Mouse (Mus musculus) embryonic facial prominence, embryonic 13.5 days (tissue): ENCODE measurements at regions not wholly inside any gene's neighbourhood (a gene's known extent, or its start where the extent isn't known, plus 50 kb on each side); places are given as distances from the start of the nearest gene placed in this dataset.

ENCODE experiments used
- ATAC-seq: fragments of 200-750 bp; cut with Nextera tagmentation; 2 replicates; pipeline ENCODE4 v1.8.0; 2017; ENCODE audit warnings: low read depth; ENCODE audit not compliant: insufficient number of reproducible peaks, insufficient read depth, low FRiP score, low TSS enrichment
- H3K27ac ChIP-seq: fragments of 300-500 bp; sonication (generic); 2 replicates; pipeline ENCODE4 v1.5.1; 2015; ENCODE audit warnings: moderate library complexity, mild to moderate bottlenecking, inconsistent platforms
- H3K27me3 ChIP-seq: fragments of 300-500 bp; sonication (generic); 2 replicates; pipeline ENCODE4 v1.6.1; 2015; ENCODE audit warnings: mild to moderate bottlenecking, inconsistent platforms
- H3K36me3 ChIP-seq: fragments of 300-500 bp; sonication (generic); 2 replicates; pipeline ENCODE4 v1.6.1; 2015; ENCODE audit warnings: mild to moderate bottlenecking, inconsistent platforms
- H3K4me1 ChIP-seq: fragments of 300-500 bp; sonication (generic); 2 replicates; pipeline ENCODE4 v1.6.1; 2015; ENCODE audit warnings: inconsistent platforms
- H3K4me2 ChIP-seq: fragments of 300-500 bp; sonication (generic); 2 replicates; pipeline ENCODE4 v1.6.1; 2015; ENCODE audit warnings: moderate library complexity, mild to moderate bottlenecking, inconsistent platforms
- H3K4me3 ChIP-seq: fragments of 300-500 bp; sonication (generic); 2 replicates; pipeline ENCODE4 v1.5.1; 2015; ENCODE audit warnings: mild to moderate bottlenecking, inconsistent platforms
- H3K9ac ChIP-seq: fragments of 300-500 bp; sonication (generic); 2 replicates; pipeline ENCODE4 v1.6.1; 2015; ENCODE audit warnings: mild to moderate bottlenecking, inconsistent platforms
- H3K9me3 ChIP-seq: fragments of 300-500 bp; sonication (generic); 2 replicates; pipeline ENCODE4 v1.6.1; 2016; ENCODE audit warnings: inconsistent platforms
- WGBS: fragments of 180-500 bp; shearing (Covaris S2); methylation state at CpG from one replicate; pipeline ENCODE4 v1.1.7; 2015; ENCODE audit warnings: mixed read lengths; 5-methylcytosine and 5-hydroxymethylcytosine counted together

- 49% methylated on average over 3 of the region's 3 CpGs for WGBS
- H3K9ac ChIP-seq = no peak overlapping the region
- H3K4me1 ChIP-seq = no peaks in the 10 kb centered on the region
- no peak overlapping the region for H3K4me2 ChIP-seq
- no peaks in the 10 kb centered on the region for H3K36me3 ChIP-seq
- H3K27me3 ChIP-seq = no peaks in the 10 kb centered on the region
- H3K4me3 ChIP-seq = no peak overlapping the region
- no peak overlapping the region for H3K27ac ChIP-seq
- ATAC-seq = no peak
- H3K9me3 ChIP-seq = no peaks in the 10 kb centered on the region
Observed at GRCm38 (mm10) chr6:4407748-4408147, 96.9 kb upstream of the Col1a2 start.

- H3K4me3 ChIP-seq = no peak overlapping the region
- no peak for ATAC-seq
- peaks cover 6% of the 10 kb centered on the region for H3K4me1 ChIP-seq
- WGBS = 69% methylated on average over 3 of the region's 3 CpGs
- no peaks in the 10 kb centered on the region for H3K27me3 ChIP-seq
- no peak overlapping the region for H3K4me2 ChIP-seq
- H3K36me3 ChIP-seq = no peaks in the 10 kb centered on the region
- no peak overlapping the region for H3K9ac ChIP-seq
- no peaks in the 10 kb centered on the region for H3K9me3 ChIP-seq
- H3K27ac ChIP-seq = no peak overlapping the region
Observed at GRCm38 (mm10) chr6:4413201-4413600, 91.4 kb upstream of the Col1a2 start.

GRCm38 (mm10) chr6:4414166-4414565 lies 90.4 kb upstream of the Col1a2 start:
- no peak overlapping the region for H3K27ac ChIP-seq
- ATAC-seq = no peak
- 38% methylated on average over 6 of the region's 6 CpGs for WGBS
- no peak overlapping the region for H3K9ac ChIP-seq
- no peaks in the 10 kb centered on the region for H3K27me3 ChIP-seq
- peaks cover 13% of the 10 kb centered on the region for H3K4me1 ChIP-seq
- H3K36me3 ChIP-seq = no peaks in the 10 kb centered on the region
- no peak overlapping the region for H3K4me3 ChIP-seq
- H3K9me3 ChIP-seq = no peaks in the 10 kb centered on the region
- no peak overlapping the region for H3K4me2 ChIP-seq

GRCm38 (mm10) chr6:4415206-4415605 lies 89.4 kb upstream of the Col1a2 start:
- Histone ChIP-seq H3K27ac (no peak overlapping the region), H3K4me3 (no peak overlapping the region), H3K36me3 (no peaks in the 10 kb centered on the region), H3K9ac (no peak overlapping the region), H3K27me3 (no peaks in the 10 kb centered on the region), H3K9me3 (no peaks in the 10 kb centered on the region), H3K4me2 (no peak overlapping the region), H3K4me1 (peaks cover 14% of the 10 kb centered on the region)
- WGBS = 53% methylated on average over 7 of the region's 7 CpGs
- ATAC-seq = no peak

- Histone ChIP-seq H3K9me3 (no peaks in the 10 kb centered on the region), H3K27ac (peak overlapping the region; percentile 81; the same call in 1 of the 2 replicates), H3K36me3 (no peaks in the 10 kb centered on the region), H3K4me2 (peak overlapping the region; percentile 56), H3K4me1 (peaks cover 14% of the 10 kb centered on the region), H3K27me3 (no peaks in the 10 kb centered on the region), H3K9ac (peak overlapping the region; percentile 57; the same call in 1 of the 2 replicates), H3K4me3 (peak overlapping the region; percentile 24)
- peak; percentile 86 for ATAC-seq
- 9% methylated on average over 6 of the region's 6 CpGs for WGBS
Observed at GRCm38 (mm10) chr6:4417247-4417709, 87.3 kb upstream of the Col1a2 start.

- H3K27me3 ChIP-seq = no peaks in the 10 kb centered on the region
- H3K9ac ChIP-seq = no peak overlapping the region
- WGBS = 44% methylated on average over 10 of the region's 10 CpGs
- peak overlapping the region; percentile 56; the same call in 1 of the 2 replicates for H3K4me2 ChIP-seq
- no peaks in the 10 kb centered on the region for H3K36me3 ChIP-seq
- H3K9me3 ChIP-seq = no peaks in the 10 kb centered on the region
- no peak overlapping the region for H3K4me3 ChIP-seq
- ATAC-seq = no peak
- no peak overlapping the region; the same call in 1 of the 2 replicates for H3K27ac ChIP-seq
- H3K4me1 ChIP-seq = peaks cover 14% of the 10 kb centered on the region
Observed at GRCm38 (mm10) chr6:4418376-4418775, 86.2 kb upstream of the Col1a2 start.

- Histone ChIP-seq H3K9ac (no peak overlapping the region), H3K36me3 (no peaks in the 10 kb centered on the region), H3K4me3 (no peak overlapping the region), H3K9me3 (no peaks in the 10 kb centered on the region), H3K4me2 (no peak overlapping the region), H3K27ac (peak overlapping the region; percentile 3; the same call in 1 of the 2 replicates), H3K4me1 (peaks cover 14% of the 10 kb centered on the region), H3K27me3 (no peaks in the 10 kb centered on the region)
- no peak for ATAC-seq
- WGBS = 64% methylated on average over 5 of the region's 5 CpGs
Observed at GRCm38 (mm10) chr6:4418941-4419351, 85.7 kb upstream of the Col1a2 start.

- no peaks in the 10 kb centered on the region for H3K9me3 ChIP-seq
- ATAC-seq = no peak
- H3K4me2 ChIP-seq = no peak overlapping the region
- H3K27me3 ChIP-seq = no peaks in the 10 kb centered on the region
- WGBS = 82% methylated on average over 7 of the region's 7 CpGs
- H3K4me1 ChIP-seq = peaks cover 14% of the 10 kb centered on the region
- no peak overlapping the region for H3K4me3 ChIP-seq
- no peak overlapping the region for H3K9ac ChIP-seq
- H3K27ac ChIP-seq = no peak overlapping the region
- H3K36me3 ChIP-seq = no peaks in the 10 kb centered on the region
Observed at GRCm38 (mm10) chr6:4421466-4421865, 83.1 kb upstream of the Col1a2 start.

GRCm38 (mm10) chr6:4427122-4427521 lies 77.5 kb upstream of the Col1a2 start:
- WGBS = 92% methylated on average over 4 of the region's 4 CpGs
- H3K36me3 ChIP-seq = no peaks in the 10 kb centered on the region
- ATAC-seq = no peak
- H3K27me3 ChIP-seq = no peaks in the 10 kb centered on the region
- no peak overlapping the region for H3K4me3 ChIP-seq
- no peak overlapping the region for H3K27ac ChIP-seq
- H3K4me1 ChIP-seq = peaks cover 14% of the 10 kb centered on the region
- H3K9me3 ChIP-seq = no peaks in the 10 kb centered on the region
- H3K9ac ChIP-seq = no peak overlapping the region
- H3K4me2 ChIP-seq = no peak overlapping the region

GRCm38 (mm10) chr6:4430704-4431310 lies 73.8 kb upstream of the Col1a2 start:
- no peak for ATAC-seq
- no peak overlapping the region for H3K9ac ChIP-seq
- no peaks in the 10 kb centered on the region for H3K36me3 ChIP-seq
- H3K4me1 ChIP-seq = peaks cover 16% of the 10 kb centered on the region
- H3K9me3 ChIP-seq = no peaks in the 10 kb centered on the region
- no peaks in the 10 kb centered on the region for H3K27me3 ChIP-seq
- H3K4me2 ChIP-seq = no peak overlapping the region
- H3K27ac ChIP-seq = peak overlapping the region; percentile 66
- WGBS = 47% methylated on average over 1 of the region's 1 CpGs
- H3K4me3 ChIP-seq = no peak overlapping the region

- Histone ChIP-seq H3K36me3 (no peaks in the 10 kb centered on the region), H3K27ac (peak overlapping the region; percentile 45; the same call in 1 of the 2 replicates), H3K4me2 (no peak overlapping the region), H3K4me1 (peaks cover 27% of the 10 kb centered on the region), H3K9ac (no peak overlapping the region), H3K9me3 (no peaks in the 10 kb centered on the region), H3K4me3 (no peak overlapping the region), H3K27me3 (no peaks in the 10 kb centered on the region)
- WGBS = 74% methylated on average over 8 of the region's 8 CpGs
- ATAC-seq = no peak
Observed at GRCm38 (mm10) chr6:4432192-4432591, 72.4 kb upstream of the Col1a2 start.

- Histone ChIP-seq H3K4me3 (no peak overlapping the region), H3K4me1 (peaks cover 22% of the 10 kb centered on the region), H3K27me3 (no peaks in the 10 kb centered on the region), H3K9ac (no peak overlapping the region), H3K4me2 (0 out of 2 replicates have a peak overlapping the region, but pooled peaks have one; percentile 7), H3K36me3 (no peaks in the 10 kb centered on the region), H3K27ac (peak overlapping the region; percentile 66), H3K9me3 (no peaks in the 10 kb centered on the region)
- ATAC-seq = no peak
- 33% methylated on average over 4 of the region's 4 CpGs for WGBS
Observed at GRCm38 (mm10) chr6:4436439-4436838, 68.2 kb upstream of the Col1a2 start.
